Mouse (Mus musculus) spleen, adult 2 months (tissue): ENCODE measurements around the gene Armh2.

Experiments
- CTCF ChIP-seq: fragments of 200-500 bp; IDR thresholded peaks from 2 replicates; pipeline ENCODE4 v1.5.1; 2011; ENCODE audit warnings: mild to moderate bottlenecking, inconsistent platforms; ENCODE audit not compliant: insufficient read depth, insufficient read length, insufficient replicate concordance; ENCODE audit errors: extremely low read depth
- POLR2A ChIP-seq: fragments of 200-500 bp; IDR thresholded peaks from 2 replicates; pipeline ENCODE4 v1.6.1; 2011; ENCODE audit warnings: low read depth, low read length, inconsistent platforms

- peak; percentile 67; the same call in 1 of the 2 replicates for TF ChIP-seq CTCF
- no peak for TF ChIP-seq POLR2A
Measured at GRCm38 (mm10) chr13:24776146-24776844, 35.3 kb downstream of the Armh2 start.
